Mouse (Mus musculus) bone marrow macrophage, adult 2 months (primary cell): ENCODE data around the gene C1rl.

Source experiments
- CTCF ChIP-seq: IDR thresholded peaks from 2 replicates; pipeline ENCODE4 v1.5.1; 2012; ENCODE audit warnings: low read depth, mild to moderate bottlenecking, low read length, moderate library complexity
- POLR2A ChIP-seq: IDR thresholded peaks from 2 replicates; pipeline ENCODE4 v1.6.1; 2012; ENCODE audit warnings: mild to moderate bottlenecking, low read depth, low read length, borderline replicate concordance

GRCm38 (mm10) chr6:124476216-124476615 is 16.7 kb upstream of the C1rl start:
- no peak for TF ChIP-seq CTCF
- TF ChIP-seq POLR2A, result no peak
